Mouse (Mus musculus): ENCODE results near the gene Myom3. TPM values are rescaled to one million over a fixed set of nuclear protein-coding genes. Genes with fewer than 3 reads are reported as not detected.

The Myom3 gene
- polyA plus RNA-seq (2014; fragmentation: Illumina TruSeq; extraction: RNeasy Lipid Tissue Mini Kit (QIAGEN cat#74804); ENCODE audit: low read depth, low replicate concordance): 2.2 TPM

GRCm38 (mm10) chr4:135759356-135759976, at the start of gene Myom3:
Gene Myom3 (plus strand): TSS chr4:135759715.

GRCm38 (mm10) chr4:135727817-135728216, 31.7 kb upstream of the Myom3 start, which contains the start of gene Il22ra1:
Gene Il22ra1 (plus strand): TSS chr4:135728172.

GRCm38 (mm10) chr4:135855536-135856222, 96.2 kb downstream of the Myom3 start, which contains the start of gene Srsf10:
Gene Srsf10 (plus strand): TSS chr4:135855747.

Other genes with a start within 250 kb of the Myom3 start
- not detected for gene Grhl3, start 186.1 kb upstream of the Myom3 start, polyA plus RNA-seq (2014; fragmentation: Illumina TruSeq; extraction: RNeasy Lipid Tissue Mini Kit (QIAGEN cat#74804); ENCODE audit: low read depth, low replicate concordance)
- 4.7 TPM for gene Ifnlr1, start 73.4 kb upstream of the Myom3 start, polyA plus RNA-seq (2014; fragmentation: Illumina TruSeq; extraction: RNeasy Lipid Tissue Mini Kit (QIAGEN cat#74804); ENCODE audit: low read depth, low replicate concordance)
- gene Il22ra1, start 31.5 kb upstream of the Myom3 start, polyA plus RNA-seq (2014; fragmentation: Illumina TruSeq; extraction: RNeasy Lipid Tissue Mini Kit (QIAGEN cat#74804); ENCODE audit: low read depth, low replicate concordance): 0.48 TPM
- gene Srsf10, start 96.0 kb downstream of the Myom3 start, polyA plus RNA-seq (2014; fragmentation: Illumina TruSeq; extraction: RNeasy Lipid Tissue Mini Kit (QIAGEN cat#74804); ENCODE audit: low read depth, low replicate concordance): 89.6 TPM
- gene Pnrc2, start 114.1 kb downstream of the Myom3 start, polyA plus RNA-seq (2014; fragmentation: Illumina TruSeq; extraction: RNeasy Lipid Tissue Mini Kit (QIAGEN cat#74804); ENCODE audit: low read depth, low replicate concordance): 131 TPM
- gene Cnr2, start 135.7 kb downstream of the Myom3 start, polyA plus RNA-seq (2014; fragmentation: Illumina TruSeq; extraction: RNeasy Lipid Tissue Mini Kit (QIAGEN cat#74804); ENCODE audit: low read depth, low replicate concordance): 0.78 TPM
- gene Fuca1, start 161.0 kb downstream of the Myom3 start, polyA plus RNA-seq (2014; fragmentation: Illumina TruSeq; extraction: RNeasy Lipid Tissue Mini Kit (QIAGEN cat#74804); ENCODE audit: low read depth, low replicate concordance): 212 TPM
- 52.3 TPM for gene Hmgcl, start 186.7 kb downstream of the Myom3 start, polyA plus RNA-seq (2014; fragmentation: Illumina TruSeq; extraction: RNeasy Lipid Tissue Mini Kit (QIAGEN cat#74804); ENCODE audit: low read depth, low replicate concordance)
- gene Gale, start 204.0 kb downstream of the Myom3 start, polyA plus RNA-seq (2014; fragmentation: Illumina TruSeq; extraction: RNeasy Lipid Tissue Mini Kit (QIAGEN cat#74804); ENCODE audit: low read depth, low replicate concordance): 29.9 TPM
- 50.2 TPM for gene Lypla2, start 212.9 kb downstream of the Myom3 start, polyA plus RNA-seq (2014; fragmentation: Illumina TruSeq; extraction: RNeasy Lipid Tissue Mini Kit (QIAGEN cat#74804); ENCODE audit: low read depth, low replicate concordance)
- gene Pithd1, start 227.5 kb downstream of the Myom3 start, polyA plus RNA-seq (2014; fragmentation: Illumina TruSeq; extraction: RNeasy Lipid Tissue Mini Kit (QIAGEN cat#74804); ENCODE audit: low read depth, low replicate concordance): 46.8 TPM

All from adipose tissue, adult 10 weeks (tissue).